Mouse (Mus musculus) lung, postnatal 0 days (tissue): ENCODE results near the gene Gstp1.

Experiments
- CTCF ChIP-seq: IDR thresholded peaks from 2 replicates; pipeline ENCODE4 v1.5.1; 2016; ENCODE audit warnings: antibody characterized with exemption, mild to moderate bottlenecking
- EP300 ChIP-seq: IDR thresholded peaks from 2 replicates; pipeline ENCODE4 v1.6.1; 2016; ENCODE audit warnings: antibody characterized with exemption, mild to moderate bottlenecking, control low read depth

DNA sequence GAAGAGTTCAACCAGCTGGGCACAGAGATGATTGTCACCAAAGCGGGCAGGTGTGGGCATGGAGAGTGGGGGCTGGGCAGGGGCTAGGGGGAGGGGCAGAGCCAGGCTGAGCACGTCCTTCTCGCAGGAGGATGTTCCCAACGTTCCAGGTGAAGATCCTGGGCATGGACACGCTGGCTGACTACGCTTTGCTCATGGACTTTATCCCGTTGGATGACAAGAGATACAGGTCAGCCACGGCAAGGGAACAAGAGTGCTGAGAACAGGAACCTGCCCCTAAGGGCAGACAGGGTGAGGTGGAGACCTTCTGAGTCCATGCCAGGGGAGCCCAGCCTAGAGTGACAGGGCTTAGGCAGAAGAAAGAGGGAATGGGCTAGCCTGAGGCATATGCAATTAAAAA lies 41.0 kb downstream of the Gstp1 start:
- TF ChIP-seq EP300 (no peak), CTCF (no peak)
